Mouse (Mus musculus): ENCODE measurements at regions not wholly inside any gene's neighbourhood (a gene's known extent, or its start where the extent isn't known, plus 50 kb on each side); places are given as distances from the start of the nearest gene placed in this dataset.
A peak's percentile ranks its signal among the peaks of the same experiment; 100 is the strongest.

GRCm38 (mm10) chr7:78013631-78014030 is 724.2 kb downstream of the Ntrk3 start:
- H3K9me3 ChIP-seq (replicated peaks; ENCODE audit: control insufficient read depth, low read length, poor library complexity, severe bottlenecking), result no peaks in the 10 kb centered on the region
- no peaks in the 10 kb centered on the region for H3K27me3 ChIP-seq (ENCODE audit: control insufficient read depth, insufficient read depth, low read depth, low read length)
- WGBS, result 55% methylated on average over 6 of the region's 6 CpGs
- H3K36me3 ChIP-seq (ENCODE audit: control insufficient read depth, insufficient read depth, low read length), result no peaks in the 10 kb centered on the region
- no peak overlapping the region for H3K4me2 ChIP-seq (ENCODE audit: low read length)
- H3K4me3 ChIP-seq (ENCODE audit: low read depth, low read length), result no peak overlapping the region
- no peak overlapping the region for H3K9ac ChIP-seq (ENCODE audit: low read depth, low read length)
- H3K27ac ChIP-seq (ENCODE audit: low read length), result no peak overlapping the region
- H3K4me1 ChIP-seq (ENCODE audit: control insufficient read depth, insufficient read depth, low read length), result no peaks in the 10 kb centered on the region
- ATAC-seq, result no peak

DNA sequence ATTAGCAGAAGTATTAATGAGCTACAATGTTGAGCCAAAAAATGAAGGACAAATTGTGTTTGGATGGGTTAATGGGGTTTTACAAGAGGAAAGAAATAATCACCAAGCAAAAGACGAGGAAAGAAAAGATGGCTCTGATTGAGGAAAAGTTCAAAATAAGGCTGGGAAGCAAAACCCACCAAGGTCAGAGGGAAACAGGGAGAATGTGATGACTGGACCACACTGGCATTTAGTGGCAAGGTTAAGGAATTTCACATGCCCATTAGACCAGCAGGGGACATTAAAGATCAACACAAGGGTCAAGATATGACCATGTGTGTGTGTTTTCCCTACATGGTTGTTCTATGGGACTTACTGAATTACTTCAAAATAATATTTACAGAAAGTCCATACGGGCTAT is 734.7 kb downstream of the Ntrk3 start:
- Histone ChIP-seq H3K27me3 (ENCODE audit: control insufficient read depth, insufficient read depth, low read depth, low read length) (no peaks in the 10 kb centered on the region), H3K9ac (ENCODE audit: low read depth, low read length) (no peak overlapping the region), H3K27ac (ENCODE audit: low read length) (no peak overlapping the region), H3K4me3 (ENCODE audit: low read depth, low read length) (no peak overlapping the region), H3K4me1 (ENCODE audit: control insufficient read depth, insufficient read depth, low read length) (no peaks in the 10 kb centered on the region), H3K9me3 (replicated peaks; ENCODE audit: control insufficient read depth, low read length, poor library complexity, severe bottlenecking) (no peaks in the 10 kb centered on the region), H3K4me2 (ENCODE audit: low read length) (no peak overlapping the region), H3K36me3 (ENCODE audit: control insufficient read depth, insufficient read depth, low read length) (no peaks in the 10 kb centered on the region)
- WGBS, result 77% methylated on average over 2 of the region's 2 CpGs
- ATAC-seq, result no peak

GRCm38 (mm10) chr7:77993840-77994239 is 744.0 kb downstream of the Ntrk3 start:
- no peaks in the 10 kb centered on the region for H3K27me3 ChIP-seq (ENCODE audit: control insufficient read depth, insufficient read depth, low read depth, low read length)
- no peak for ATAC-seq
- 76% methylated on average over 2 of the region's 2 CpGs for WGBS
- no peaks in the 10 kb centered on the region for H3K36me3 ChIP-seq (ENCODE audit: control insufficient read depth, insufficient read depth, low read length)
- no peak overlapping the region for H3K4me2 ChIP-seq (ENCODE audit: low read length)
- H3K9ac ChIP-seq (ENCODE audit: low read depth, low read length), result no peak overlapping the region
- no peaks in the 10 kb centered on the region for H3K4me1 ChIP-seq (ENCODE audit: control insufficient read depth, insufficient read depth, low read length)
- H3K9me3 ChIP-seq (replicated peaks; ENCODE audit: control insufficient read depth, low read length, poor library complexity, severe bottlenecking), result no peaks in the 10 kb centered on the region
- no peak overlapping the region for H3K4me3 ChIP-seq (ENCODE audit: low read depth, low read length)
- no peak overlapping the region for H3K27ac ChIP-seq (ENCODE audit: low read length)

DNA sequence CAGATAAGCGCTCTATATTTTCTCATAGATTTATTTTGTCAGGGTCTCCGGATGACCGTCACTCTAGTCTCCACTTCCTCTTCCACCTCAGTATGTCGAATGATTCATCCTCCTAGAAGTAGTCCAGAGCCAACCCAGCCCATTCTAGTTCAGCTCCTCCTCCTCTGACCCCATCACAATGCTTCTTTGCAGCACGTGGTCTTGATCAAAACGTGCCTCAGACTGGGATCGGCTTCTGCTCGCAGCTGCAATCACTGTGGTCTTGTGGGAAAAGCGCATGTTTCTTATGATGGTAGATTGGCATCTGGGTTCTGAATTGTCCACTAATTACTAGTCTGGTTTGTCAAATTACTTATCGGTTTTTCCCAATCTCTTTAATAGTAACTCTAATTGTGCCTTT is 747.7 kb downstream of the Ntrk3 start:
- H3K9me3 ChIP-seq (replicated peaks; ENCODE audit: control insufficient read depth, low read length, poor library complexity, severe bottlenecking), result no peaks in the 10 kb centered on the region
- H3K4me1 ChIP-seq (ENCODE audit: control insufficient read depth, insufficient read depth, low read length), result no peaks in the 10 kb centered on the region
- ATAC-seq, result no peak
- no peak overlapping the region for H3K4me2 ChIP-seq (ENCODE audit: low read length)
- no peak overlapping the region for H3K4me3 ChIP-seq (ENCODE audit: low read depth, low read length)
- no peaks in the 10 kb centered on the region for H3K27me3 ChIP-seq (ENCODE audit: control insufficient read depth, insufficient read depth, low read depth, low read length)
- 68% methylated on average over 10 of the region's 10 CpGs for WGBS
- H3K36me3 ChIP-seq (ENCODE audit: control insufficient read depth, insufficient read depth, low read length), result no peaks in the 10 kb centered on the region
- H3K27ac ChIP-seq (ENCODE audit: low read length), result no peak overlapping the region
- H3K9ac ChIP-seq (ENCODE audit: low read depth, low read length), result no peak overlapping the region

DNA sequence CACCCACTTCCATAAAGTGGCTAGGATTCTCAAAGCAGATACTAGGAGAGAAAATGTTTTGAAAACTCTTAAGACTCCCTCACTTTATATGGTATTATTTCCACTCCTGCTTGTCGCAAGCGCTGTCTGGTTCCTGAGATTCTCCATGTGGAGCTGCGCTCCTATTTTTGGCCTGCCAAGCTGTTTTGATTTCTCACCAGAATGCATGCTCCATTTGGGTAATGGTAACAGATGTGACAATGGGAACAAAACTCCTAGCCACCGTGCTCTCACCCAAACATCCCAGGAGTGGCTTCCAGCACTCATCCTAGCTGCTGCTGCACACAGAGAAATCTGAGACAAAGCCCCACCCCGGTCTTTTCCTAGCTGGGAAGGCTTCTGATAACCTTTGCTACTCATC is 749.6 kb downstream of the Ntrk3 start:
- 71% methylated on average over 5 of the region's 5 CpGs for WGBS
- Histone ChIP-seq H3K27me3 (ENCODE audit: control insufficient read depth, insufficient read depth, low read depth, low read length) (no peaks in the 10 kb centered on the region), H3K4me3 (ENCODE audit: low read depth, low read length) (no peak overlapping the region), H3K4me2 (ENCODE audit: low read length) (no peak overlapping the region), H3K4me1 (ENCODE audit: control insufficient read depth, insufficient read depth, low read length) (no peaks in the 10 kb centered on the region), H3K27ac (ENCODE audit: low read length) (no peak overlapping the region), H3K9ac (ENCODE audit: low read depth, low read length) (no peak overlapping the region), H3K36me3 (ENCODE audit: control insufficient read depth, insufficient read depth, low read length) (no peaks in the 10 kb centered on the region), H3K9me3 (replicated peaks; ENCODE audit: control insufficient read depth, low read length, poor library complexity, severe bottlenecking) (no peaks in the 10 kb centered on the region)
- ATAC-seq, result no peak

GRCm38 (mm10) chr7:77966658-77967057 is 771.2 kb downstream of the Ntrk3 start:
- no peak overlapping the region for H3K9ac ChIP-seq (ENCODE audit: low read depth, low read length)
- no peaks in the 10 kb centered on the region for H3K36me3 ChIP-seq (ENCODE audit: control insufficient read depth, insufficient read depth, low read length)
- ATAC-seq, result no peak
- no peak overlapping the region for H3K4me3 ChIP-seq (ENCODE audit: low read depth, low read length)
- H3K27me3 ChIP-seq (ENCODE audit: control insufficient read depth, insufficient read depth, low read depth, low read length), result no peaks in the 10 kb centered on the region
- WGBS, result 63% methylated on average over 2 of the region's 2 CpGs
- no peak overlapping the region for H3K27ac ChIP-seq (ENCODE audit: low read length)
- no peak overlapping the region for H3K4me2 ChIP-seq (ENCODE audit: low read length)
- H3K9me3 ChIP-seq (replicated peaks; ENCODE audit: control insufficient read depth, low read length, poor library complexity, severe bottlenecking), result no peaks in the 10 kb centered on the region
- H3K4me1 ChIP-seq (ENCODE audit: control insufficient read depth, insufficient read depth, low read length), result no peaks in the 10 kb centered on the region

GRCm38 (mm10) chr7:77933366-77933765 is 804.4 kb downstream of the Ntrk3 start:
- H3K36me3 ChIP-seq (ENCODE audit: control insufficient read depth, insufficient read depth, low read length), result no peaks in the 10 kb centered on the region
- no peak overlapping the region for H3K9ac ChIP-seq (ENCODE audit: low read depth, low read length)
- no peaks in the 10 kb centered on the region for H3K9me3 ChIP-seq (replicated peaks; ENCODE audit: control insufficient read depth, low read length, poor library complexity, severe bottlenecking)
- no peak for ATAC-seq
- no peak overlapping the region for H3K27ac ChIP-seq (ENCODE audit: low read length)
- no peak overlapping the region for H3K4me2 ChIP-seq (ENCODE audit: low read length)
- H3K4me3 ChIP-seq (ENCODE audit: low read depth, low read length), result no peak overlapping the region
- WGBS, result 75% methylated on average over 2 of the region's 2 CpGs
- no peaks in the 10 kb centered on the region for H3K27me3 ChIP-seq (ENCODE audit: control insufficient read depth, insufficient read depth, low read depth, low read length)
- peaks cover 3% of the 10 kb centered on the region; the same call in 1 of the 2 replicates for H3K4me1 ChIP-seq (ENCODE audit: control insufficient read depth, insufficient read depth, low read length)

DNA sequence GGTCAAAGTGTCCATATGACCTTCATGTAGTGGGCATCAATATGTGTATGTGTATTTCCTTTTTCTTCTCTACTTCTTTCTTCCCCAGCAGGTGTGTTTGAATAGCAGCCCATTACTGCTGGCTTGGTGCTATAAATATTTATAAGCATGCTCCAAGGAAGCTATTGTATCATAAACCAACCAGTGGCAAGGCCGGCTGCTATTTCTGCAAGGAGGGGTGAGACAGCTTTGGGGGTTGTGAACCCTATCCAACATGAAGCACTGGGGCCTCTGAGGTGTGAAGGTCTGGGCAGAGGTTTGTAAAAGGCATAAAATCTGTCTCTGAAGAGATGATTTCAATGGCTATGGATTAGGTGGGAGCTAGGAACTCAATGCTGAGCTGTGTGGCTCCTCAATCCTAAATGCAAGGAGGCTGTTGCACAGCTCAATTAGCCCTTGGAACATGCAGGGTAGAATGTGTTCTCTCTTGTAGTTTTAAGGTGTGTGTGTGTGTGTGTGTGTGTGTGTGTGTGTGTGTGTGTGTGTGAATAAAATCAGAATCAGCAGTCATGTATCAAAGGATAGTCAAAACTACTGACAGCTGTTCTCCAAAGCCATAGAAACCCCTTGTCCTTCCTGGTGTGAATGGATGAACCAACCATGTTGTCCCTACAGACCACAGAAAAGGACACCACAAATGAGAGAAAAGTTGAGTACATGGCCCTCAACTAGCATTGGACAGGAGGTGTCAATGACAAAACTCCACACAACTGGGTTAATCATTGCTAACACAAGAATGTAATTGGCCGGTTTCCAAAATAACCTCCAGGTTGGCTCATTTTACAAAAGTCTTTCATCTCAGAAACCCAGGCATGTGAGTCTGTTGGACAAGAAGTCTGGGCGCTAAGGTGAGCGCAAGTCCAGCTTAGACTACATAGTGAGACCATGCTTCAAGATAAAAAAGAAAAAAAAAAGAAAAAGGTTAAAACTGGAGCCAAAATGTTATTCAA is 809.0 kb downstream of the Ntrk3 start:
- 70% methylated on average over 4 of the region's 4 CpGs for WGBS
- Histone ChIP-seq H3K36me3 (ENCODE audit: control insufficient read depth, insufficient read depth, low read length) (no peaks in the 10 kb centered on the region), H3K27ac (ENCODE audit: low read length) (peak overlapping the region; percentile 29; the same call in 1 of the 2 replicates), H3K4me3 (ENCODE audit: low read depth, low read length) (no peak overlapping the region), H3K4me1 (ENCODE audit: control insufficient read depth, insufficient read depth, low read length) (peaks cover 6% of the 10 kb centered on the region; the same call in 1 of the 2 replicates), H3K9ac (ENCODE audit: low read depth, low read length) (no peak overlapping the region), H3K9me3 (replicated peaks; ENCODE audit: control insufficient read depth, low read length, poor library complexity, severe bottlenecking) (no peaks in the 10 kb centered on the region), H3K4me2 (ENCODE audit: low read length) (no peak overlapping the region), H3K27me3 (ENCODE audit: control insufficient read depth, insufficient read depth, low read depth, low read length) (no peaks in the 10 kb centered on the region)
- ATAC-seq, result no peak

- Histone ChIP-seq H3K36me3 (ENCODE audit: control insufficient read depth, insufficient read depth, low read length) (no peaks in the 10 kb centered on the region), H3K9ac (ENCODE audit: low read depth, low read length) (no peak overlapping the region), H3K27ac (ENCODE audit: low read length) (no peak overlapping the region), H3K4me3 (ENCODE audit: low read depth, low read length) (no peak overlapping the region), H3K4me1 (ENCODE audit: control insufficient read depth, insufficient read depth, low read length) (no peaks in the 10 kb centered on the region; the same call in 1 of the 2 replicates), H3K27me3 (ENCODE audit: control insufficient read depth, insufficient read depth, low read depth, low read length) (no peaks in the 10 kb centered on the region), H3K4me2 (ENCODE audit: low read length) (no peak overlapping the region), H3K9me3 (replicated peaks; ENCODE audit: control insufficient read depth, low read length, poor library complexity, severe bottlenecking) (no peaks in the 10 kb centered on the region)
- no peak for ATAC-seq
- 47% methylated on average over 7 of the region's 7 CpGs for WGBS
These were observed 838.6 kb downstream of the Ntrk3 start for GRCm38 (mm10) chr7:77899231-77899630.

Data from midbrain, embryonic 16.5 days (tissue).